Mouse (Mus musculus) kidney, adult 2 months (tissue): ENCODE measurements around the gene Hspbap1. TPM values are rescaled to one million over a fixed set of nuclear protein-coding genes. Genes with fewer than 3 reads are reported as not detected.

Experiments
- DNase-seq: peaks from one replicate; pipeline ENCODE4 v3.0.0; 2021
- H3K27ac ChIP-seq: fragments of 200-500 bp; 2 replicates; pipeline ENCODE4 v1.5.1; 2012; ENCODE audit warnings: low read depth, low read length, control low read depth, inconsistent platforms; ENCODE audit not compliant: insufficient read depth
- H3K27me3 ChIP-seq: fragments of 200-500 bp; replicated peaks from 2 replicates; pipeline ENCODE4 v1.6.1; 2012; ENCODE audit warnings: mild to moderate bottlenecking, moderate library complexity, low read length, inconsistent platforms; ENCODE audit not compliant: control insufficient read depth, insufficient read depth
- H3K36me3 ChIP-seq: fragments of 200-500 bp; 2 replicates; pipeline ENCODE4 v1.6.1; 2012; ENCODE audit warnings: mild to moderate bottlenecking, moderate library complexity, low read length, inconsistent platforms; ENCODE audit not compliant: control insufficient read depth, insufficient read depth
- H3K4me1 ChIP-seq: fragments of 200-500 bp; 2 replicates; pipeline ENCODE4 v1.6.1; 2011; ENCODE audit warnings: low read length; ENCODE audit not compliant: control insufficient read depth, insufficient read depth
- H3K4me3 ChIP-seq: fragments of 200-500 bp; 2 replicates; pipeline ENCODE4 v1.5.1; 2011; ENCODE audit warnings: mild to moderate bottlenecking, low read depth, low read length, control low read depth; ENCODE audit not compliant: insufficient read depth
- CTCF ChIP-seq: fragments of 200-500 bp; conservative IDR thresholded peaks from 2 replicates; pipeline ENCODE4 v1.5.1; 2011; ENCODE audit warnings: low read depth, mild to moderate bottlenecking, control low read depth, low read length, moderate library complexity, mixed read lengths; ENCODE audit not compliant: insufficient read depth, insufficient read length
- POLR2A ChIP-seq: fragments of 200-500 bp; IDR thresholded peaks from one replicate; pipeline ENCODE4 v1.6.1; 2011; ENCODE audit warnings: low read depth, low read length, control low read depth
- WGBS: fragments of 180-500 bp; shearing (Covaris S2); methylation state at CpG from one replicate; pipeline ENCODE4 v1.1.7; 2018; 5-methylcytosine and 5-hydroxymethylcytosine counted together
- polyA plus RNA-seq: library from polyadenylated mRNA; depleted of rRNA; stranded (reverse); fragments of >200 nt; gene quantifications from 2 replicates; pipeline ENCODE4 v1.2.3, GENCODE M21; 2012

The Hspbap1 gene
- polyA plus RNA-seq, 1 experiment = 7.0 TPM

GRCm38 (mm10) chr16:35764941-35765340, 5.2 kb upstream of the Hspbap1 start:
- TF ChIP-seq POLR2A = no peak
- no peak for TF ChIP-seq CTCF
- no peaks in the 10 kb centered on the region for H3K36me3 ChIP-seq
- WGBS = 69% methylated on average over 1 of the region's 1 CpGs

GRCm38 (mm10) chr16:35765449-35765848, 4.7 kb upstream of the Hspbap1 start:
- Histone ChIP-seq H3K27ac (no peak overlapping the region), H3K36me3 (no peaks in the 10 kb centered on the region), H3K27me3 (no peaks in the 10 kb centered on the region), H3K4me3 (no peak overlapping the region), H3K4me1 (peaks cover 5% of the 10 kb centered on the region; the same call in 1 of the 2 replicates)
- WGBS = 44% methylated on average over 2 of the region's 2 CpGs
- no peak for DNase-seq
- TF ChIP-seq CTCF (no peak), POLR2A (no peak)

More at GRCm38 (mm10) chr16:35764941-35765340, 5.2 kb upstream of the Hspbap1 start:
- peak; percentile 18 for DNase-seq
- Histone ChIP-seq H3K4me1 (peaks cover 5% of the 10 kb centered on the region; the same call in 1 of the 2 replicates), H3K27ac (no peak overlapping the region), H3K4me3 (no peak overlapping the region), H3K27me3 (no peaks in the 10 kb centered on the region)

GRCm38 (mm10) chr16:35766366-35766765, 3.8 kb upstream of the Hspbap1 start:
- DNase-seq = no peak
- Histone ChIP-seq H3K4me3 (no peak overlapping the region), H3K36me3 (no peaks in the 10 kb centered on the region), H3K27ac (no peak overlapping the region), H3K4me1 (peaks cover 9% of the 10 kb centered on the region), H3K27me3 (no peaks in the 10 kb centered on the region)
- 64% methylated on average over 3 of the region's 3 CpGs for WGBS
- no peak for TF ChIP-seq POLR2A

- H3K4me3 ChIP-seq = peak overlapping the region; percentile 69
- WGBS = 32% methylated on average over 6 of the region's 6 CpGs
- H3K36me3 ChIP-seq = no peaks in the 10 kb centered on the region
- no peak overlapping the region for H3K27ac ChIP-seq
- no peaks in the 10 kb centered on the region for H3K27me3 ChIP-seq
- no peak for DNase-seq
- peaks cover 9% of the 10 kb centered on the region for H3K4me1 ChIP-seq
- no peak for TF ChIP-seq CTCF
- TF ChIP-seq POLR2A = no peak
Measured at GRCm38 (mm10) chr16:35768469-35768784, 1.7 kb upstream of the Hspbap1 start.

GRCm38 (mm10) chr16:35768785-35769642, 1.2 kb upstream of the Hspbap1 start, which contains the start of gene Dirc2:
Gene Dirc2, minus strand, starts transcription at chr16:35769356.
- under 1% methylated on average over 78 of the region's 78 CpGs for WGBS
- DNase-seq = peak; percentile 80
- H3K27ac ChIP-seq = peak within 1 kb of the TSS; percentile 66

GRCm38 (mm10) chr16:35771141-35771540, 966 bp downstream of the Hspbap1 start:
- no peak overlapping the region for H3K4me3 ChIP-seq
- WGBS = 35% methylated on average over 8 of the region's 8 CpGs
- TF ChIP-seq CTCF (no peak), POLR2A (no peak)
- no peaks in the 10 kb centered on the region for H3K36me3 ChIP-seq
- no peaks in the 10 kb centered on the region for H3K27me3 ChIP-seq
- no peak overlapping the region for H3K27ac ChIP-seq
- DNase-seq = no peak
- peaks cover 9% of the 10 kb centered on the region for H3K4me1 ChIP-seq

More at GRCm38 (mm10) chr16:35768785-35769642, 1.2 kb upstream of the Hspbap1 start, which contains the start of gene Dirc2:
- Histone ChIP-seq H3K4me3 (peak within 1 kb of the TSS; percentile 69), H3K36me3 (no peaks in the 10 kb centered on the region), H3K27me3 (no peaks in the 10 kb centered on the region), H3K4me1 (peaks cover 9% of the 10 kb centered on the region)
- TF ChIP-seq CTCF = no peak
- TF ChIP-seq POLR2A = no peak

- Histone ChIP-seq H3K27ac (no peak overlapping the region), H3K27me3 (no peaks in the 10 kb centered on the region), H3K4me1 (peaks cover 9% of the 10 kb centered on the region), H3K36me3 (no peaks in the 10 kb centered on the region), H3K4me3 (no peak overlapping the region)
- no peak for TF ChIP-seq POLR2A
- no peak for TF ChIP-seq CTCF
- WGBS = 93% methylated on average over 5 of the region's 5 CpGs
- DNase-seq = no peak
Measured at GRCm38 (mm10) chr16:35771606-35772005, 1.4 kb downstream of the Hspbap1 start.
